Mouse (Mus musculus): ENCODE data around the gene Fbxl21.

Gene Fbxl21

GRCm38 (mm10) chr13:56581512-56581911, 59.2 kb downstream of the Fbxl21 start:
- DNase-seq (ENCODE audit: low spot score in 2 of 2): no peak

- DNase-seq (ENCODE audit: low spot score in 2 of 2): no peak
Observed at GRCm38 (mm10) chr13:56581961-56582434, 59.7 kb downstream of the Fbxl21 start.

DNA sequence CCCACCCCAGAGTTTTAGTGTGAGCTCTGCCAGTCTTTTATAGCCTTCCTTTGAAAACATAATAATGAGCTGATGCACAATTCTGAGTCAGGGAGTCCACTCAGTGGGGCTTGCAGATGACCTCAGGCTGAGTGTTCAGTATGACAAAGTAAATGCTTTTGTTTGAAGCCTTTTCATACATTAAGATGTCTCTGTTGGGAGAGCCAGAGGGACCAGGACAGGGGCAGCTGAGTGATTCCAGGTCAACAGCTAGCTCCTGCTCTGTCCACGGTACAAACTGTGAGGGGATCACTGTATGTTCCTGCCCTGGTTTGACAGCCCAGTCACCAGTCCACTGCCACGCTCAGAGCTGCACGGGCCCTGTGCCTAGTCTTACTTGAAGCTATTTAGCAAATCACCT, 60.4 kb downstream of the Fbxl21 start:
- DNase-seq (ENCODE audit: low spot score in 2 of 2): no peak

- DNase-seq (ENCODE audit: low spot score in 2 of 2): no peak
Observed at GRCm38 (mm10) chr13:56586046-56586445, 63.8 kb downstream of the Fbxl21 start.
